Mouse (Mus musculus): Measurements from ENCODE around the gene Rasal1.
A peak's percentile ranks its signal among the peaks of the same experiment; 100 is the strongest.

The Rasal1 gene

DNA sequence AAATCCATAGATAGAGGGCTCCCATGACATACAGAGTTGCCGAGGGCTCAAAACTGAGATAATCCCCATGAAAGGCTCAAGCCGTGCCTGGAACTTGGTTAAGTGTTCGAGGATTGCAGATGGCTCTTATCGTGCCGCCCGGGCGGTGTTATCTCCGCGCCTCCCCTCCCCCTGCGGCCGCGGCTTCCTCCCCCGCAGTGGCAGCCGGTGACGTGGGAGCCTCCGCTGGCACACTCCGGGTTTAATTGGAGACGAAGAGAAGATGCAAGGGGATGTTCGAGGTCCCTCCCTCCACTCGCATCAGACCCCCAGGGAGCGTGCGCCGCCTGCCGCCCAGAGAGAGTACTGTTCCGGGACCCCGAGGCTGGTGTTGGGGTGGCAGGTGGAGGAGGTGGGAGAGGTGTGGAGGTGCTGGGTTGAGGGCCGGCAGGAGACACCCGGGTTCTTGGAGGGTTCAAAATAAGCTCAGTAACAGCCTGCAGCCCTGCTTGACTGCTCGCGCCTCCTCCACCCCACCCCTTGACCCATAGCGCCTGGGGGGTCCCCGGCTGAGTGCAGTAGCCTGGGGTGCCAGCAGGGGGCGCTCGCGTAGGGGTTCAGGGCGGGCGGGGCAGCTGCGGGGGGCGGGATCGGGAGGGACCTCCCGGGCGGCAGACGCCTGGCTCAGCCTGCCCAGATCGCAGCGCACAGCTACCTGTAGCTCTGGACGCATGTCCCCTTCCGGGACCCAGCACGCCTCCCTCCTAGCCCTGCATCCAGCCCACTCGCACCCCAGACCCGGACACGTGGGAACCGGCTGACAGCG, at the start of gene Rasal1:
Gene Rasal1, plus strand, starts transcription at position 244 of the 805 bp plus-strand sequence.
- DNase-seq: peak; percentile 37

- DNase-seq: no peak
Measured at GRCm38 (mm10) chr5:120599625-120600024, 49.0 kb upstream of the Rasal1 start.

- DNase-seq: no peak
Measured at GRCm38 (mm10) chr5:120600946-120601668, 47.5 kb upstream of the Rasal1 start.

DNA sequence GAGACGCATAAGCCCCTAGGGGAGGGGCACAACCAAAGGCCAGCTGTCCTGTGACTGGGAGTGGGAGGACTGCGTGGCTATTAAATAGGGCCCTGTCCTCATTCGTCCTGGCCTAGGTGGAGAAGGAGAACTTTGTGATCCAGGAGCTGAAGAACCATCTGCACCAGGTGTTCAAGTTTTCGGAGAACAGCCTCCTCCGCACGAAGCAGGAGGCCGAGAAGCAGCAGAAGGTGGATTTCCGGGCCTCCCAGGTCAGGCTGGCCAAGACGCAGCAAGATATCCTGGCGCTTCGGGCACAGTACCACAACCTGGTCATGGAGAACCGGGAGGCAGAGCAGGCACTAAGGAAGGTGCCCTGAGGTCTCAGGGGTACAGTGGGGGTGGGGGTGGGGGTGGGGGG, 46.4 kb upstream of the Rasal1 start:
- no peak for DNase-seq

DNA sequence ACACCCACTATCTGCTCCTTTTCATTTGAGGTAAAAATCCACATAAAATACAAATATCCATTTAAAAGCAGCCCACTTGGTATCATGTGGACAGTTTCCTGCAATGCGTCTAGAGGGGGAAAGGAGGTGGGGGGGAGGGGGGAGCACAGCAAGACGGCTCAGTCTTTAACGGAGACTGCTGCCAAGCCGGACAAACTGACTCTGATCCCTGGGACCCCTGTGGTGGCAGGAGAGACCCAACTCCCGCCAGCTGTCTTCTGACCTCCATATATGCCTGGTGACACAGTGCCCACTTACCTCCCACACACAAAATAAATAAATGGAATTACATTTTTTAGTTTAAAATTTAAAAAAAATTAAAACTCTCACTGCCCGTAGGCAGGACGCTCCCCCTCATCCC, 45.1 kb upstream of the Rasal1 start:
- DNase-seq: no peak

GRCm38 (mm10) chr5:120604839-120605238, 43.8 kb upstream of the Rasal1 start:
- peak; percentile 90 for DNase-seq

GRCm38 (mm10) chr5:120605241-120605661, 43.4 kb upstream of the Rasal1 start:
- DNase-seq: no peak

DNA sequence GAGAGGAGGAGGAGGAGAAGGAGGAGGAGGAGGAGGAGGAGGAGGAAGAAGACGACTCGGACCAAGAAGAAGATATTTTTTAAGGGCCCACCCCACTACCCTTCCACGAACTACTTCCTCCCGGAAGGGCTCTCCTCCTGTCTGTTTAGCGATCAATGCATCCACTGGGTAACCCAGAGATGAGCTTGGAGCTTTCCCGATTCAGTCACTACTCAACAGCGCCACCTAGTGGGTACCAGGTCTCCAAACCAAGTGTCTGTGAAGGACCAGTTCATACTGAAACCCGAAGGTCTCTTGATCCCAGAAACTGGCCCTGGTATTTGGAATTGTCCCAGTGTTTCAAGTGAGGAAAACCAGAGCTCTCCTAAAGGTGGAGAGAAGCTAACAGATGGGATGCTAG, 42.9 kb upstream of the Rasal1 start:
- DNase-seq: peak; percentile 90

DNA sequence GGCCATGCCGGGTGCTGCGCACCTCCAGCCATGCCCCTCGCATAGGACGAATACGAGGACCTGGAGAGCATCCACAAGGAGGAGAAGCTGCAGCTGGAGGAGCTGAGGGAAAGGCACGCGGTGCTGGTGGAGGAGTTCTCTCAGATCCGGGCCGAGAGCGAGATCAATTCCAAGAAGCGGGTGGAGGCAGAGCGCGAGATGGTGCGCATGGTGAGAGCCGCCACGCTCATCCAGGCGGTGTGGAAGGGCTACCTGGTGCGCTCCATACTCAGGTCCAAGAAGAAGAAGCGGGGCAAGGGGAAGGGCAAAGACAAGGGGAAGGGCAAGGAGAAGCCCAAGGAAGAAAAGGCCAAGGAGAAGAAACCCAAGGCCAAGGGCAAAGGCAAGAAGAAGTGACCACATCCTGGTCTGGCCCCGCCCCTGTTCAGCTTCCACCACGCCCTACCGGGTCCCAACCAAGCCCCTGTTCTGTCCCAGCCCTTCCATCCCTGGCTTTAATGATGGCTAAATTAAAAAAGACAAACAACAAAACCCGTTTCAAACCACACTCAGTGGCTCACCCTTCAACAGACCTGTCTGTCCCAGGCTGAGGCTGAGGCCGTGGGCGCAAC, 41.9 kb upstream of the Rasal1 start:
- no peak for DNase-seq

GRCm38 (mm10) chr5:120607335-120607734, 41.3 kb upstream of the Rasal1 start:
- DNase-seq: no peak

DNA sequence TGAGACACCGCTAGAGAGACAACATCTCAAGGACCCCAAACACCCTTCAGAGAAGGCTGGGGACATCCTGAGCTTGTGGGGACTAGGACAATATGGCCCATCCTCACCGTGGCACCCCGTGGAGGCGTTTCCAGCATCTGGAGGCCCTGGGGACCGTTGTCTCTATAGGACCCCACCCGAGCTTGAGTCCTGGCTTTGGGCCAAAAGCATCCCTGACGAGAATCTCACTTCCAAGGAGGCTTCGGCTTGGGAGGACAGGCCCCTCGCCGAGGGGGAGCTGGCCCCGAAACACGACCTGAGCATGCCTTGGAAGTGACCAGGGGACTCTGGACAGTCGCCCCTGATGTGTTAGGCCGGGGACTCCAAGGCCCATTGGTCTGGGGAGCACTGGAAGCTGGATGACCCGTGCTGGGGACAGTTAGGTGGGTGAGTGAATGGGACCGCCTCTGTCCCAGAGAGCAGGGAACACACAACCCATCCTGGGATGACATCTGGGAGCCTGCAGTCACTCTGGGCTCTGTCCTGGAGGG, 39.3 kb upstream of the Rasal1 start:
- DNase-seq: no peak

GRCm38 (mm10) chr5:120610906-120611305, 37.7 kb upstream of the Rasal1 start:
- peak; percentile 57 for DNase-seq

DNA sequence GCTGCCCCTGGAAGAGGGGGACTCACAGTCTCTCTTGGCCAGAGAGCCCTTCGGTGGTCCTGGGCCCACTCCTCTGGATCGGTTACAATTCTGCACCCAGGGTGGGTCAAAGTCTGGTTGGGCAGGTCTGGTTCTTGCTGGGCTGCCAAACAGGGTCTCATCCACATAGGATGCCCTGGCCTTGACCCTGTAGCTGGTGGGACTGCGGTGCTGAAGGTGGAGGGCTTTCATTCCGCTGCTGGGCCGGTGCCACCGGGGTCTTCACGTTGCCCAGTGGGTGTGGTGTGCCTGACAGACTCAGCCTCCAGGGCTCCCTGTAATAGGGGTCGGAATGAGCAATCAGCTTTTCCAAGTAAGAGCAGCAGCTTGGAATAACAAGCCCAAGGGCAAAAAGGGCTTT, 37.2 kb upstream of the Rasal1 start:
- no peak for DNase-seq

DNA sequence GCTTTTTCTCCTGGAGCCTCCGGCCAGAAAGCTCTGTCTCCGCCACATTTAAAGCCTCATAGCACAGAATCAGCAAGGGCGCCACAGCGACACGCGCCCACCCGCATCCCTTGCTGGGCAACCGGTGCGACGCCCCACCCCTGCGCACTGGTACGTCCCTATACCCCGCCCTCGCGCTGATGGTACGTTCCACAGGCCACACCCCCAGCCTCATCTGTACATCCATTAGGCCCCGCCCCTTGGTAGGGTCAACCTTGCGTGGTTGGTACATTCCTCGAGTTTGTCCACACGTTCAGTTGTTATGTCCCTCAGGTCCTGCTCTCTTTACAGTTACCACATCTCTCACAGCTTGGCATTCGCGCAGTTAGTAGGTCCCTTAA, 36.2 kb upstream of the Rasal1 start, which contains the start of the genes Rita1 and Ddx54:
Gene Rita1, minus strand, starts transcription at position 148 of the 380 bp plus-strand sequence.
Gene Ddx54, plus strand, starts transcription at position 298 of the 380 bp plus-strand sequence.
- DNase-seq: peak; percentile 98

DNA sequence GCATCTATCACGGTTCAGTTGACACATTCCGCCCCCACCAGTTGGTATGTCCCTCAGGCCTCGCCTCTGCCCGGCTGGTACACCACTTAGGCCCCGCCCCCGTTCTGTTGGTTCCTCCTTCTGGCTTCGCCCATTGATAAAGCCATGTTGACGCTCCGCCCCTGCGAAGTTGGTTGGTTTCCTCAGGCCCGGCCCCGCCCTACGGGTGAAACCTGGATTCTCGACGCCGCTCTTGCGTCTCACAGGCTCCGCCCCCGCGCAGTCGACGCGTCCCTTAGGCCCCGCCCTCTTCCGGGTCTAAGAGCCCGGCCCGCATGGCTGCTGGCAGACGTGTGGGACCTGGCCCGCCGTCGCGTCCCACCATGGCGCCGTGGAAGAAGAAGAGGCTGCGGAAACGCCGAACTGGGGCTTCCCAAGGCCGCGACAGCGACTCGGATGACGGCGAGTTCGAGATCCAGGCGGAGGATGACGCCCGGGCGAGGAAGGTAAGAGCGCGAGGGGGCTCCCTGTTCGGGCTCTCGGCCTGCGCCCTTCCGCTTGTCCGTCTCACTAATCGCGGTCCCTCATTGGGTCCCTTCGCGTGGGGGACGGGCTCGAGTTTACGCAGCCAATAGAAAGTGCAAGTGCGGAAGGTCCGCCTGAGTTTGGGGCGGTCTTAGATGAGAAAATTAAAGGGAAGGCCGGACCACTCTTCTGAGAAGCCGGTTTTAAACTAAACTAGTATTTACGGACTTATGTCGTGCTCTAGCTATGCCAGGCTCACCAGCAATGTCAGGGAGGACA, 35.6 kb upstream of the Rasal1 start:
- DNase-seq: peak; percentile 100

DNA sequence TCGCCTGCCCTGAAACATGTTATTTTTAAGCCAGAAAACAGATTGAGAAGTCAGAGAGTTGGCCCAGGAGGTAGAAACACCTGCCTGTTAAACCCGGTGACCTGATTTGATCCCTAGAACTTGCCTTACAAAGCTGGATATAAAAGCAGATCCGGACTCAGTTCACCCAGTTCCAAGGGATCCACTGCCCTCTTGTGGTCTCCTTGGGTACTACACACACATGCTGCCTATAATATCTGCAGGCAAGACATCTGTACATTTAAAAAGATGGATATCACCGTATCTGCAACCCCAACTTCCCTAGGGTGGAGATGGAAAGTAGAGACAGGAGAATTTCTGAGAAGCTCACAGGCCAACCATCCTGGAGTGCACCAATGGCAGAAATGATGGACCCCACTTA, 32.7 kb upstream of the Rasal1 start:
- no peak for DNase-seq

DNA sequence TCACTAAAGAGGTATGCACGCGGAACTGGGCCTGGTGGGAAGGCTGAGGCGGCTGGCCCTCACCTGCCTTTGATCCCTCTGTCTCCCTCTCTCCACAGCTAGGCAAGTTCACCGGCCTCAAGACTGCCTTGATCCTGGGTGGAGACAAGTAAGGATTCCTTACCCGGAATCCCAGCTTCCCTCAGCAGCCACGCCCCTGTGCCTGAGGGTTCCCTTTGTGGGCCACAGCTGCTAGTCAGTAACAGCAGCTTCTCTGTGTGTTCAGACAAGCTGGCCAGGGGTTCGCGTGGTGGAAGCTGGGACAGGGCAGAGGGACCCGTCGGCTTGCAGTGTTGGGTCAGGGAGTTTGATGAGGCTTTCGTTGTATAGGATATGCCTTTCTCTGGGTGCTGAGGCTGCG, 29.8 kb upstream of the Rasal1 start:
- DNase-seq: no peak

DNA sequence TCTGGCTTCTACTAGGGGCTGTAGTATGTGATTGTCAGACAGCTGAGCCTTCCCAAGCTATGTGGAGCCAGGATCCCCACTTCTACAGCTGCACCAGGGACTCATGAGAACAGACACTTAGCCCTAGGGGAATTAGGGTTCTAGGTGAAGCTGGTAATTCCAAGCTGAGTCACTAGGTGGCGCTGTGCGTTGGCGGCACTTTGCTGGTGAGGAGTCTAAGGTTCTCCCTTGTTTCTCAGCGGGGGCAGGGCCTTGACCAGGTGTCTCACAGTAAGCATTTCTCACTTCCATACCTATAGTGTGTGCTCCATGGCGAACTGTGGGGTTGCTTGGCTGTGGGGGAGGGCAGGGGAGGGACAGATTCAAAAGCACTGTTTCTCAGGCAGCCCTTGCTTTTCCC, 29.4 kb upstream of the Rasal1 start:
- peak; percentile 50 for DNase-seq

DNA sequence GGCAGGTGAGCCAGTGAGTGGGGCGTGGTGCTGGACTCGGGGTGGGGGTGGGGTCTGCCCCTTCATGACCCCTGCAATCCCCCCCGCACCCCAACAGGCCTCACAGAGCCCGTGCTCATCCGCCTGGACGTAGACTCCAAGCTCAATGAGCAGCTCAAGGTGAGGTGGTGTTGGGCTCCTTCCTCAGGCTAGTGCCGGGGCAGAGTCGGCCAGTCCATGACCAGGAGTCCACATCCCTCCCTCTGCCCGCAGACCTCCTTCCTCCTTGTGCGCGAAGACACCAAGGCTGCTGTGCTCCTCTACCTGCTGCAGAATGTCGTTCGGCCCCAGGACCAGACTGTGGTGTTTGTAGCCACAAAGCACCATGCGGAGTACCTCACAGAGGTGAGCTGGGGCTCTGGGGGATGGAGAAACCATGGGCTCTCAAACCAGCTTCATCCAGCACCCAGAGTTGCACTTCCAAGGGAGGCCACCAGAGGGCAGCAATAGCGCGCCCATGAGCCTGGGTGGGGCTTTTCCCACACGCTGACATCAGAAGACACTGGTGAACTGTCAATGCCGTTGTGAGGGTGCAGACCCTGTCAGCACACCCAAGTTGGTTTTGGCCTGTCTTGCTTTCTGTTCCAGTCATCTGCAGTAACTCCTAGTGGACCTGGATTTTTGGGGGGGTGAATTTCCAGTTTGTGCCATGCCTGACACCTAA, 28.1 kb upstream of the Rasal1 start:
- peak; percentile 81 for DNase-seq

- DNase-seq: peak; percentile 66
Measured at GRCm38 (mm10) chr5:120621078-120621765, 27.4 kb upstream of the Rasal1 start.

DNA sequence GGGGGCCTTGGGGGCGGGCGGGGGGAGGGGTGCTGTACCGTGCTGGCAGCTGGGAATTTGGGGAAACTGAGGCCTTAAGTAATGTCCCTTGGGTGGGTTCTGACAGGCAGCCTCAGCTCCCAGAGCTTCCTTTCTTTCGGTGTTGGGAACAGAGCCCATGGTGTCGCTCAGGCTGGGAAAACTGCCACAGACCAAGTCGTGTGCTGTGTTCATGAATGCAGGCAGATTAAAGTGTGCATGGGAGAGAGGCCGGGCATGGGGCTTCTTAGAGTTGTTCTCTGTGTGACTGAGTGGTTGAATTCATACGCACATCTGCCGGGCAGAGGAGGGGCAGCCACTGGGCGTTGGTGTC, 26.8 kb upstream of the Rasal1 start:
- no peak for DNase-seq

Measured in kidney, postnatal 14 days (tissue).